14 mouse cellular contexts compared by ENCODE assay signal in the genomic region with DNA sequence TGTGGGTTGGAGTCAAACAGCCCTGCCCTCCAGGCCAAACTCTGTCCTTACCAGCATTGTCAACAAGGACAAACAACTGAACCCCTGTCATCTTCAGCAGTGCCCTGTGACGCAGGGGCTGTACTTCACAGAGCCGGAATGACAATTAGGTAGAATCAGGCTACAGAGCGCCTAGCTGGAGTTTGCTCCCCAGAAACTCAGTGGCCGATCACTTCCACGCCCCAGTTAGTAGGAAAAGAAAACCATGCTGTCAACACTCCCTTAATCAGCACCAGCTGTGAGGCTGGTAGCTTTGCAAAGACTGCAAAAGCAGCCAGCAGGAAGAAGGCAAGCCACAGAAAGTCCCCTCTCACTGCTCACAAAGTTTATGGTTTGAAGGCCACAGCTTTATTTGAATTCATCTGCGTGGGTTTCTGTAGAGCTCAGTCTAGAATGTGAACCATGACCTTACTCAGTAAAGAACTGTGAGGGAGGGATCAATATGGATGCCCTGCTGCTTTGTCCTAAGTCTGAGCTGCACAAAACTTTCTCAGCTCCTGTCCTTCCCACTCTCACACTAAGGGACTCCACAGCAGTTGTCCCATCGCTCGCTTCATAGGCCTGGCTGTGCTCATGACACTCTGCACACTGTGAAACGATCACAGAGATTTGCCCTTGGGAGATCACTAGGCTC. TPM values are rescaled to one million over a fixed set of nuclear protein-coding genes. Genes with fewer than 3 reads are reported as not detected.
A peak's percentile ranks its signal among the peaks of the same experiment; 100 is the strongest.
DNase-seq lines count a peak whose midpoint lies in the region; ATAC-seq and TF ChIP-seq lines count a peak whose summit lies in the region.
"Had no signal": no experiment of that assay in that cellular context is flagged by ENCODE, and none has a peak within 500 bp of the region (broad histone marks: within the 10 kb centered on the region; RNA-seq: fewer than 3 reads in every experiment).

No protein-coding gene starts in this region.

- WGBS in kidney, adult 2 months: 60% methylated on average over 9 of the region's 9 CpGs

- no peaks in the 10 kb centered on the region for H3K27me3 ChIP-seq in kidney, adult 2 months (replicated peaks; ENCODE audit: control insufficient read depth, insufficient read depth, low read length)
- H3K27me3 ChIP-seq: liver, embryonic 13.5 days had no signal

- no peaks in the 10 kb centered on the region for H3K36me3 ChIP-seq in kidney, adult 2 months (ENCODE audit: control insufficient read depth, insufficient read depth, low read length)
- H3K36me3 ChIP-seq: liver, embryonic 13.5 days had no signal

- H3K4me1 ChIP-seq in kidney, adult 2 months (ENCODE audit: control insufficient read depth, insufficient read depth, low read length): no peaks in the 10 kb centered on the region
- H3K4me1 ChIP-seq: liver, embryonic 13.5 days had no signal

- no peak for TF ChIP-seq POLR2A in kidney, adult 2 months (IDR thresholded peaks at IDR 0.05; ENCODE audit: low read depth, low read length)

- ATAC-seq in inflammation-experienced regulatory T-cells, adult 6 months: no peak
- ATAC-seq: activated CD4-positive, CD25-positive, alpha-beta regulatory T cell, adult 4 months had no signal

- TF ChIP-seq CTCF in kidney, adult 2 months (conservative IDR thresholded peaks at IDR 0.05; ENCODE audit: insufficient read depth, insufficient read length, low read depth, low read length): no peak

- no peak overlapping the region for H3K4me3 ChIP-seq in kidney, adult 2 months (ENCODE audit: insufficient read depth, low read depth, low read length)
- H3K4me3 ChIP-seq: liver, embryonic 13.5 days had no signal

- peak; percentile 16 to 17 for DNase-seq in adrenal gland, postnatal 36 days
- DNase-seq in adrenal gland, adult 8-10 months: no peak
- DNase-seq in kidney, postnatal 4 days: peak; percentile 31 to 41
- DNase-seq in kidney, adult 2 months: no peak
- peak; percentile 80 for DNase-seq in embryo, embryonic 10.5 days (ENCODE audit: low spot score)
- DNase-seq in heart, postnatal 4 days: peak; percentile 40
- no peak for DNase-seq in ovary, postnatal 10 days (ENCODE audit: low spot score)
- DNase-seq: liver, embryonic 13.5 days had no signal

- no peak overlapping the region for H3K27ac ChIP-seq in kidney, adult 2 months (ENCODE audit: insufficient read depth, low read depth, low read length)
- H3K27ac ChIP-seq: liver, embryonic 13.5 days had no signal

RNA-seq across cellular contexts. Expression of a gene that starts 26.6 kb away (rescaled TPM):
- total RNA-seq in adrenal gland, postnatal 36 days (2021): 10 to 100 TPM; 12.8 to 13.4 TPM
- total RNA-seq in adrenal gland, adult 8-10 months (2022): 10 to 100 TPM in 3 of 4 experiments, 1 to 10 TPM in 1; 9.9 to 18.5 (median 13.3) TPM
- 8.9 and 11.8 TPM in 2 replicates for polyA plus RNA-seq in kidney, adult 2 months (2012; rRNA removed)
- 1 to 10 TPM; 1.7 to 1.9 TPM for total RNA-seq in heart, postnatal 4 days (2021)
- polyA plus RNA-seq in inflammation-experienced regulatory T-cells, adult 6 months (2017; shearing (Covaris generic)): not detected
- total RNA-seq: neutrophil, adult 5-6 weeks had no signal
- polyA plus RNA-seq: activated CD4-positive, CD25-positive, alpha-beta regulatory T cell, adult 4 months; C2C12 had no signal

RNA-seq across cellular contexts. Expression of a gene that starts 44.1 kb away (rescaled TPM):
- not detected for total RNA-seq in adrenal gland, postnatal 36 days (2021)
- total RNA-seq in adrenal gland, adult 8-10 months (2022): not detected
- not detected in 2 replicates for polyA plus RNA-seq in kidney, adult 2 months (2012; rRNA removed)
- under 1 TPM; 0.17 to 0.32 TPM for total RNA-seq in heart, postnatal 4 days (2021)
- not detected for polyA plus RNA-seq in inflammation-experienced regulatory T-cells, adult 6 months (2017; shearing (Covaris generic))
- total RNA-seq: neutrophil, adult 5-6 weeks had no signal
- polyA plus RNA-seq: activated CD4-positive, CD25-positive, alpha-beta regulatory T cell, adult 4 months; C2C12; testis, adult 2 months had no signal

RNA-seq across cellular contexts. Expression of a gene that starts 57.0 kb away (rescaled TPM):
- not detected for total RNA-seq in adrenal gland, postnatal 36 days (2021)
- total RNA-seq in adrenal gland, adult 8-10 months (2022): not detected
- not detected in 2 replicates for polyA plus RNA-seq in kidney, adult 2 months (2012; rRNA removed)
- total RNA-seq in heart, postnatal 4 days (2021): not detected
- not detected for polyA plus RNA-seq in inflammation-experienced regulatory T-cells, adult 6 months (2017; shearing (Covaris generic))
- total RNA-seq: neutrophil, adult 5-6 weeks had no signal
- polyA plus RNA-seq: activated CD4-positive, CD25-positive, alpha-beta regulatory T cell, adult 4 months; C2C12; intestine, embryonic 14.5 days had no signal

Comparison
In these comparisons a context has a peak if more than half of its experiments do, and no peak if none do; other contexts are left out.
1. DNase-seq: peak in adrenal gland, postnatal 36 days (2 of 2), kidney, postnatal 4 days (2 of 2), embryo, embryonic 10.5 days (single experiment) and heart, postnatal 4 days (single experiment); none in adrenal gland, adult 8-10 months (single experiment), kidney, adult 2 months (single experiment) and ovary, postnatal 10 days (single experiment).